Mouse (Mus musculus) B cell, adult 67 days (primary cell): Measurements from ENCODE around the gene Myo5a. TPM values are rescaled to one million over a fixed set of nuclear protein-coding genes. Genes with fewer than 3 reads are reported as not detected.

Source experiments
- total RNA-seq, 2 experiments: library from RNA; stranded (reverse); gene quantifications; 4 replicates each; pipeline ENCODE4 v1.2.4; 2023

Gene Myo5a
- total RNA-seq = 100 to 1,000 TPM; 144 to 163 TPM

GRCm38 (mm10) chr9:75070457-75071028 is at the start of gene Myo5a:
Gene Myo5a, plus strand, starts transcription at chr9:75071015.

DNA sequence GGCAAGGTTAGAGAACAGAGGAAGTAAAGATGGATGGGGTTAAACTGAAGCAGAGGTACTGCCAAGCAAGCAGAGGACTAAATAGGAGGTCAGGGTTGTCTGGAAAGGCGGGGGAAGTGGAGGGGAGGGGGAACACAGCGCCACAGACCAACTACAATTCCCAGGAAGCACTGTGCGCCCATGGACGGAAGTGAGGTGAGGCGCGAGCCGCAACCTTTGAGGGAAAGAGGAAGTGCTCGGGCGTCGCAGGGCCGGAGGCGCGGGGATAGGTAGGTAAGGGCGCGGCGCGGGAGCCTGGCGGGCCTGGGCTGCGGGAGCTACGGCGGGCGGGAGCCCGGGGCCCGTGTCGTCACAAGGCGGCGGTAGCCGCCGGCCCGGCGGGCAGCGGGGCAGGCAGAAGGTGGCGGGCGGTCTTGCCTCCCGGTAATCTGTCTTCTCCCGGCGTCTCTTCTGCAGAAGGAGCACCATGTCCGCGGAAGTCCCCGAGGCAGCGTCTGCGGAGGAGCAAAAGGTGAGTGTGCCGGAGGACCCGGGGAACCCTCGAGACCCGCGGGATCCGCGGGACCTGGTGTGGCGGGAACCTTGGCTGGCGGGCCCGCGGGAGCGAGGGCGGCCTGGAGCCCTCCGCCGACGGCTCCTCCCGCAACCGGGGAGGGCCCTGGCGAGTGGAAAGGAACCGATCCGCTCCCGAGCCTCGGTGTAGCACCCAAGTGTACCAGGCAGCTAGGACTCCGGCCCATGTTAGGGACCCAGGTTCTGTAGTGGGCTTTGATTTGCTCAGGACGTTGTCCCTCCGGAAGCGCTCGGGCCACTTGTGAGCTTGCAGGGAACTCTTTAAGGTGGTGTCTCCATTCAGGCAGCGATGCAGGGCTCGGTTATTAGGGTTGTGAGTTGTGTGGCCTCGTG is 33.1 kb upstream of the Myo5a start, which contains the start of gene Arpp19:
Arpp19 (plus strand) TSS at position 164 of the 906 bp plus-strand sequence.

DNA sequence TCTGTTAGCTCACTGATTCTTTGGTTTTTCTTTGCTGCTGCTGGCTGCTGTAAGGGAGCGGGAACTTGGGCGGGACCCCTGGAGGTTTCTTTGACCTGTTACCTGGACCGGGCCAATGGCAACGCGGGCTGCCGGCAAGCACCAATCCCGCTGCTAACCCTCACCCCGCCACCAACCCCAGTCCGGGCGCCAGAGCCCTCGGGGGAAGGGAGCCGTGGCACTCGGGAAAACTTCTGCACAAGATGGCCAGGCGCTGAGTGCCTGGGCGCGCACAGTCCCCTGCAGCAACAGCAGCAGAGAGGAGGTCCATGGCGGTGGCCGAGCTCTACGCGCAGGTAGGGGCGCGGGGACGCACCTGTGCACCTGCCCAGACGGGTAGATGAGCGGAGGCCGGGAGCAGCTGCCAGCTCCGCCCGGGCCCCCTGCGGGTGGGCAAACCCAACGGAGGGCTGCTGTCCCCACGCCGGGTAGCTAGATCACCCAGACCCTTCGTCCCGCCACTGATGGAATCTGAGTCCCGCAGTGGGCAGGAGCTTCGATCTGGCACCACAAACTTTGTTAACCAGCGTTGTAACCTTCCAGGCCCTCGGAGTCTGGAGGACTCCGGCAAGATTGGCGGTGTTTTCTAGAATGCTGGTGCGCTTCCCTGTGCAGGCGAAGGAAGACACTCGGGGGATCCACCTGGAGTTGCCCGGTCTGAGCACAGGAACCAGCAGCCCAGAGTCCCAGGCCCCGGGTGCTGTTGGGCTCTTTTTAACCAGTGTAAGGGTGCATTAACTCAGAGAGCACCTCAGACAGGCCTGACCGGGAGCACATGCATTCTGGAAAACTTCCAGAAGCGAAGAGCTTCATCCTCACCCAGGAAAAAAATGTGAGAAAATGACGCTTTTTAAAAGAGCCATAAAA is 161.3 kb downstream of the Myo5a start, which contains the start of gene Myo5c:
Myo5c (plus strand) TSS at position 180 of the 906 bp plus-strand sequence.

Other genes with a start within 250 kb of the Myo5a start
- gene Onecut1, start 209.1 kb upstream of the Myo5a start, total RNA-seq = not detected
- 10 to 100 TPM; 83.5 to 92.9 TPM for gene Fam214a, start 118.1 kb upstream of the Myo5a start, total RNA-seq
- gene Arpp19, start 33.4 kb upstream of the Myo5a start, total RNA-seq = 100 to 1,000 TPM; 146 to 172 TPM
- under 1 TPM; 0.46 to 0.92 TPM for gene Myo5c, start 161.0 kb downstream of the Myo5a start, total RNA-seq
- under 1 TPM; 0.42 to 0.44 TPM for gene Gnb5, start 235.3 kb downstream of the Myo5a start, total RNA-seq